Mouse (Mus musculus): Measurements from ENCODE around the gene Htr2a.
A peak's percentile ranks its signal among the peaks of the same experiment; 100 is the strongest.

Gene Htr2a

DNA sequence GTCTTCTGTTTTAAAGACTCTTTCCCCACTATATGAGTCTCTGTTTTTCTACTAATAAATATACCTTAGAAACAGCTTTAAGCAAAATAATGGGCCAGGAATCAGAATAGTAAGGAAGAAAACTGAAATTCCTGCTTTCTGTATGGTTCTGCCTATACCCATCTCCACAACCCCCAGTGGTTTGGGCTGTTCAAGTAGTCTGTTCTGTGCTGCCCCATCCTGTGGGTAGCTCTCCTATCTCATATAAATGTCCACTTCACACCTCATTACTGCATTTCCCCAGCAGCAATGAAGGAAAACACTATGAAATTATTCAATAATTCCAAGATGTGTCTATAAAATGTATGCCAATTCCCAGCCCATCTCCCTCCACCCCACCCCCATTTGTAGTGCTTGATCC lies 56.8 kb downstream of the Htr2a start:
- DNase-seq: no peak

DNA sequence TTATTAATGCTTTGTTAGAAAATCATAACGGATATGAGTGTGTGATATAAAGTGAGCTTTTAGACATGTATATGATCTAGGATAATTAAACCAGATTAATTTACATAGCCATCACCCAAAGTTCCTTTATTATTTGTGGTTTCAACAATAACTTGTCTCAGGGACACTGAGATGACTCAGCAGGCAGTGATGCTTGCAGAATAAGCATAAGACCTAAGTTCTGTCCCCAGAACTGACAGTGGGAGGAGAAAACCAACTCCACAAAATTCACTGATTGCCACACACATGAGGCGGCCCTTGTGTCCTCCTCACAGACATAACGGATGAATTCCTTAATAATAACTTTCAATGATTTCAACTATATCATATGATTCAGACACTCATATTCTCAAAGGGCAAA lies 58.6 kb downstream of the Htr2a start:
- no peak for DNase-seq

DNA sequence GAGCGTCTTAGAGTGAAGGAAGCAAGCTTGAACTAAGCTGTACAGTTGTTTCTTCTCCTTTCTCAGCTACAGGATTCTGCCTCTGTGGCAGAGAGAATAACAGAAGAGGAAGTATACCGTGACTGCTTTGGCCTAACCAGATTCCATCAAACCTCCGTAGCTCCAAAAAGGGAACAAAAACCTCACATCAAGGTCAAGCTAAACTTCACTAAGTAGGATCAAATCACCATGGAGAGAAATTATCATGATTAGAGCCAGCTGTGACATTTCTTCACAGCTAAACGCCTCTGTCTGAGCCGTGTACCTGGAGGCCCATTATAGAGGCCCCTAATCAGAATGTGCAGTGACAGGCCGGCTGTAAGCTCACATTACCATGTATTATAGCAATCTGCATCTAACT lies 63.3 kb downstream of the Htr2a start:
- DNase-seq: no peak

DNA sequence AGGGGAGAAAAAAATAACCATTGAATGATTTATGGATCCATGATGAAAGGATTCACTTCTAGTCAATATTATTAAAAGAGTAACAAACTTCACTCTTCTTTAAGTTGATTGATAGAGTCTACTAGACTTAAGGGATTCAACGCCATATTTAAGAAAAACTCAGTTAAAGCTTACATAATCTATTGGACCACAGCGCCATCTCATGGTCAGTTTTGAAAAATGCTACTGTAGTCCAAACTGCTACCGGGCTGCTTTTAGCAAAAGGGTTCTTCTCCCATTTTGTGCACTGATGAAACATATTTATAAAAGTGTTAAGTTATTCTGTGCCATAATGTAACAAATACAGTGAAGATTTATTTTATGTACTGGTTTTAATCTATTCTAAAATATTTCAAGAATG lies 68.4 kb downstream of the Htr2a start:
- DNase-seq: peak; percentile 33 to 50

DNA sequence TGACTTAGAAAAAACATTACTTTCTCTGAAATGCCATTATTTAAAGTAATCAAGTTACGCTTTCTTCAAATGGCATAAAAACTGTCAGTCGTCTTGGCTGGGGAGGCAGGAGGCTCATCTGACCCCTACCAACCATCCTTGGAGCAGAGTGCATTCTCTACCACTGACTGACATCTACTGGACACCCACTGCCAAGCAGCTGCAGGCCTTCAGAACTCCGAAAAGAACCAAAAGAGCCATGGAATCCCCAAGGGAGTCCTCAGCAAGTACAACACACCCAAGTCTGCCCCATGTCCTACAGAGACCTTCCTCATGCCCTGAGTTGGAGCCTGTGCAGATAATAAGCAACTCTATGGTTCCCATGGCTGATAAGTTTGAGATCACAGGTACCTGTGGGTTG lies 82.9 kb downstream of the Htr2a start:
- no peak for DNase-seq

DNA sequence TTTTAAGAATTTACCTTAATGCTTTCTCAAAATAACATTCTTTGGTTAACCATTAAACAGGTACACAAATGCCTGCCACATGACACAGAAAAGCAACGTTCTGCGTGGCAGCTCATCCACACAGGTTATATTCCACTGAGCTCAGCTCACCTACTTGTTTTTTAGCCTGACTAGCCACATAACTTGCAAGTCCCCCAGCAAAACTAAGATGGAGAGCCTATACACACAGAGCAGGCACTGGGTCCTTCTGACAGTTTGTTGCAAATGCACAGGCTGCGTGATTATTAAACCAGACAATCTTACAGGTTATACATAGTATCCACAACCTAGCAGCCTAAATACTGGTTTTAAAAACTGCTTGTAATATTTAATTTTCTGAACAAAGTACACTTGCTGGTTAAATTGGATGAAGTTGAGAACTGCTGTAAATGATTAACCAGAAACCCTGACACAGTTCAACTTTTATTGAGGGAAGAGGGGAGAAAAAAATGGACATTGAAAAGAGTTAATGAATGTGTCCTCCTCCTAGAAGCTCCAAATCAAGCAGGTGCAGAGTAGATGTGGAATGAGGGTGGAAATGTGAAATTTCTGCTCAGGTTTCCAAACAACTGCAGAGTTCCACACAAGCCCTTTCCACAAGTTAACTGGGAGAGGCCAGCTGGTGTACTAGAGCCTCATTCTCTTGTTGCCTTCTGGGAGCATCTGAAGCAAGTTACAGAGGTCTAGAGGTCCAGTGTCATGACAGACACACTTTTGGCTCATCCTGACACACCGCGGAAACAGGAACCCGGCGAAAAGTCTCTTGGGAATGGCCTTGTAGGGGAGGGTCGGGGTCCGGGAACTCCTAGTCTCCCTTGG lies 90.8 kb downstream of the Htr2a start:
- DNase-seq: no peak

DNA sequence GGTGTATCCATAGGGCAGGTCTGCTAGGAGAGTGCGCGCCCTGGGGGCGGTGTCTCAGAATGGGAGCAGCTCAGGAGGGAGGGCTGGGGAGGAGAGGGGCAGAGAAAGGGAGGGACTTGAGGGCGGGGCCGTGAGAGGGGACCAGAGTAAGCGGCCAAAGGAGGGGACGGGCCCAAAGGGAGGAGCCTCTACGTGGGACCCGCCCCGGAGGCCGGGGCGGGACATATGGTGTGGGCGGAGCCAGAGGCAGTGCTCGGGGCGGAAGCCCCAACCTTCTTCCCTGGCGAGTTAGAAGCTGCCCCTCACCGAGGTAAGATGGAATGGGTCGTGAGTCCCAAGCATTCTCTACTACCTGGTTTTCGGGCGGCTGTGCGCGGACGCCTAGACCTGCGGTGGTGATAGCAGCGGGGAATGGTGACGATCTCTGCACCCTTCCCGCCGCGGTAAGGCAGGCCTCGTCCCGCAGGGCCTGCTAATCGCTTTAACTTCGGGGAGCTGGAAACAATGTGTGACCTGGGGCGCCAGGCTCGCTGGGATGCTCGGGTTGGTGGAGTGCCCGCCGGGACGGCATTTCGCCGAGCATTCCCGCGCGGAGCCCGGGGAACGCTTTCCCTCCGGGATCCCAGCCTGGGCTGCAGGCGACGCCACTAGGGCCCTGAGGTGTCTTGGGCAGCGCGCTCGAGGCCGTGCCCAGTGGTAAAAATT lies 91.6 kb downstream of the Htr2a start, which contains the start of gene Esd:
Gene Esd, plus strand, starts transcription at position 219 of the 705 bp plus-strand sequence.
- DNase-seq: peak; percentile 87 to 89

DNA sequence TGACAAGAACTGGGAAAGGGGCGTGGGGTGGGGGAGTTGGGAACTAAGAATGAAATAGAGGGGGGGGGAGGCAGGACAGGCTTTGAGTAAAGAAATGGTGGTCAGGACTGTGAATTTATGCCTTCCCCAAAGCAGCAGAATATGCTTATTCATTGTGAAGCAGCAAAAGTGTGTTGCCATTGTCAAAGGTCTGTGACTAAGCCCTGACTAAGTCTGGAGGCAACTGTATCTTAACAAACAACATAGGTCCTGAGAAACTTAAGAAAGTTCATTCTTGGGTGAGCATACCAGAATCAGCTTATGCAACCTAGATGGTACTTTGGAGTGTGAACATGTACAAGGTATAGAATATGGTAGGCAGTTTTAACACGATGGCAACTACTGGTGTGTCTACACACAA lies 92.8 kb downstream of the Htr2a start:
- no peak for DNase-seq

DNA sequence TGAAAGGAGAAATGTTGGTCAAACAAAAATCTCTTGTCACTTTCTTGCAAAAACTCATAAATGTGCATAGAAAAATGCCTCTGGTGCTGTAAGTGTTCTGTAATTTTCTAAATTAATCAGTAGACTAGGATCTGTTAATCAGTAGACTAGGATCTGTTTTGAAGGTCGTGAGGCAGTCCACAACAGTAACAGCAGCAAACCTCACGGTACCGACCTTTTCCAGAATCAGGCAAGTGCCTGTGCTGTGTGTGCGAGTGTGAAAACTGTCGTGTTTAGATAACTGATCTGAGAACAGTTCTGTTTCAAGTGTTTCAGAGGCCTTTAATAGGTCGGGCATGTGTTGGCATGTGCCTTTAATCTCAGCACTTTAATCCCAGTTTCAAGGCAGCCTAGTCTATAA lies 94.8 kb downstream of the Htr2a start:
- no peak for DNase-seq

DNA sequence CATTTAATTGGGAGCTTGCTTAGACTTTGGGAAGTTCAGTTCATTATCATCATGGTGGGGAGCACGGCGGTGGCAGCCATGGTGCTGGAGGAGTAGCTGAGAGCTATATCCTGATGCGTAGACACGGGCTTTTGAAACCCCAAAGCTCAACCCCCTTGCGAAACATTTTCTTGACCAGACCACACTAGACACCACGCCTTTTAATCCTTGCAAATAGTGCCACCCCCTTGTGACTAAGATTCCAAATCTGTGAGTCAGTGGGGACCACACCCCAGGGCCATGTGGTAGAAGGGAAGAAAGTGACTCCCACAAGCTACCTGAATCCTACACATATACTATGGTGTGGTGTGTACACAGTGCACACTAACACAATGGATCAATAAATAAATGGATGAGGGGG lies 96.2 kb downstream of the Htr2a start:
- DNase-seq: no peak

Data from cerebellum, postnatal 14 days (tissue).